Mouse (Mus musculus): ENCODE measurements around the gene Cotl1. TPM values are rescaled to one million over a fixed set of nuclear protein-coding genes. Genes with fewer than 3 reads are reported as not detected.

Cotl1 gene
- polyA plus RNA-seq, 1 experiment from 2014 or later: 262 TPM

GRCm38 (mm10) chr8:119787341-119787740, 53.0 kb downstream of the Cotl1 start:
- Histone ChIP-seq H3K27me3 (replicated peaks; ENCODE audit: control insufficient read depth, insufficient read depth, low read length) (no peaks in the 10 kb centered on the region), H3K9me3 (ENCODE audit: control insufficient read depth, low read length) (no peaks in the 10 kb centered on the region), H3K4me2 (ENCODE audit: low read depth, low read length) (no peak overlapping the region), H3K36me3 (ENCODE audit: control insufficient read depth, insufficient read depth, low read length) (no peaks in the 10 kb centered on the region), H3K27ac (ENCODE audit: low read length) (no peak overlapping the region), H3K9ac (ENCODE audit: low read depth, low read length) (0 out of 2 replicates have a peak overlapping the region, but pooled peaks have one; percentile 5), H3K4me1 (ENCODE audit: control insufficient read depth, insufficient read depth, low read length) (peaks cover 36% of the 10 kb centered on the region), H3K4me3 (ENCODE audit: low read length) (no peak overlapping the region)
- WGBS: 45% methylated on average over 4 of the region's 4 CpGs
- ATAC-seq: no peak

- Histone ChIP-seq H3K27me3 (replicated peaks; ENCODE audit: control insufficient read depth, insufficient read depth, low read length) (no peaks in the 10 kb centered on the region), H3K36me3 (ENCODE audit: control insufficient read depth, insufficient read depth, low read length) (no peaks in the 10 kb centered on the region), H3K27ac (ENCODE audit: low read length) (no peak overlapping the region), H3K4me1 (ENCODE audit: control insufficient read depth, insufficient read depth, low read length) (peaks cover 31% of the 10 kb centered on the region), H3K9ac (ENCODE audit: low read depth, low read length) (no peak overlapping the region), H3K4me3 (ENCODE audit: low read length) (no peak overlapping the region), H3K4me2 (ENCODE audit: low read depth, low read length) (no peak overlapping the region), H3K9me3 (ENCODE audit: control insufficient read depth, low read length) (no peaks in the 10 kb centered on the region)
- ATAC-seq: no peak
- WGBS: 76% methylated on average over 3 of the region's 3 CpGs
Measured at GRCm38 (mm10) chr8:119786871-119787270, 53.5 kb downstream of the Cotl1 start.

GRCm38 (mm10) chr8:119785764-119786405, 54.5 kb downstream of the Cotl1 start:
- Histone ChIP-seq H3K9me3 (ENCODE audit: control insufficient read depth, low read length) (no peaks in the 10 kb centered on the region), H3K27ac (ENCODE audit: low read length) (no peak overlapping the region), H3K4me1 (ENCODE audit: control insufficient read depth, insufficient read depth, low read length) (peaks cover 24% of the 10 kb centered on the region), H3K27me3 (replicated peaks; ENCODE audit: control insufficient read depth, insufficient read depth, low read length) (no peaks in the 10 kb centered on the region), H3K36me3 (ENCODE audit: control insufficient read depth, insufficient read depth, low read length) (no peaks in the 10 kb centered on the region), H3K9ac (ENCODE audit: low read depth, low read length) (no peak overlapping the region), H3K4me3 (ENCODE audit: low read length) (no peak overlapping the region), H3K4me2 (ENCODE audit: low read depth, low read length) (no peak overlapping the region)
- ATAC-seq: no peak
- whole genome bisulfite sequencing: 53% methylated on average over 18 of the region's 18 CpGs

- Histone ChIP-seq H3K27me3 (replicated peaks; ENCODE audit: control insufficient read depth, insufficient read depth, low read length) (no peaks in the 10 kb centered on the region), H3K4me2 (ENCODE audit: low read depth, low read length) (no peak overlapping the region), H3K9me3 (ENCODE audit: control insufficient read depth, low read length) (no peaks in the 10 kb centered on the region), H3K9ac (ENCODE audit: low read depth, low read length) (no peak overlapping the region), H3K4me3 (ENCODE audit: low read length) (no peak overlapping the region), H3K27ac (ENCODE audit: low read length) (no peak overlapping the region), H3K36me3 (ENCODE audit: control insufficient read depth, insufficient read depth, low read length) (no peaks in the 10 kb centered on the region), H3K4me1 (ENCODE audit: control insufficient read depth, insufficient read depth, low read length) (peaks cover 20% of the 10 kb centered on the region)
- ATAC-seq: no peak
- 78% methylated on average over 7 of the region's 7 CpGs for WGBS
Measured at GRCm38 (mm10) chr8:119784676-119785075, 55.7 kb downstream of the Cotl1 start.

GRCm38 (mm10) chr8:119784141-119784574, 56.2 kb downstream of the Cotl1 start:
- Histone ChIP-seq H3K36me3 (ENCODE audit: control insufficient read depth, insufficient read depth, low read length) (no peaks in the 10 kb centered on the region), H3K27ac (ENCODE audit: low read length) (no peak overlapping the region), H3K4me2 (ENCODE audit: low read depth, low read length) (no peak overlapping the region), H3K4me3 (ENCODE audit: low read length) (no peak overlapping the region), H3K27me3 (replicated peaks; ENCODE audit: control insufficient read depth, insufficient read depth, low read length) (no peaks in the 10 kb centered on the region), H3K9ac (ENCODE audit: low read depth, low read length) (peak overlapping the region; percentile 38; the same call in 1 of the 2 replicates), H3K9me3 (ENCODE audit: control insufficient read depth, low read length) (no peaks in the 10 kb centered on the region), H3K4me1 (ENCODE audit: control insufficient read depth, insufficient read depth, low read length) (peaks cover 20% of the 10 kb centered on the region)
- WGBS: 53% methylated on average over 9 of the region's 9 CpGs
- no peak for ATAC-seq

GRCm38 (mm10) chr8:119783579-119783978, 56.8 kb downstream of the Cotl1 start:
- 85% methylated on average over 6 of the region's 6 CpGs for WGBS
- H3K9ac ChIP-seq (ENCODE audit: low read depth, low read length): no peak overlapping the region
- H3K27ac ChIP-seq (ENCODE audit: low read length): no peak overlapping the region
- no peak overlapping the region for H3K4me2 ChIP-seq (ENCODE audit: low read depth, low read length)
- no peaks in the 10 kb centered on the region for H3K36me3 ChIP-seq (ENCODE audit: control insufficient read depth, insufficient read depth, low read length)
- H3K4me3 ChIP-seq (ENCODE audit: low read length): no peak overlapping the region
- no peak for ATAC-seq
- H3K27me3 ChIP-seq (replicated peaks; ENCODE audit: control insufficient read depth, insufficient read depth, low read length): no peaks in the 10 kb centered on the region
- no peaks in the 10 kb centered on the region for H3K9me3 ChIP-seq (ENCODE audit: control insufficient read depth, low read length)
- peaks cover 24% of the 10 kb centered on the region for H3K4me1 ChIP-seq (ENCODE audit: control insufficient read depth, insufficient read depth, low read length)

- ATAC-seq: no peak
- no peak overlapping the region for H3K4me3 ChIP-seq (ENCODE audit: low read length)
- 11% methylated on average over 5 of the region's 5 CpGs for WGBS
Measured at GRCm38 (mm10) chr8:119782715-119783114, 57.6 kb downstream of the Cotl1 start.

GRCm38 (mm10) chr8:119781086-119781840, 59.1 kb downstream of the Cotl1 start:
- 0 out of 2 replicates have a peak, but pooled peaks have one; percentile 4 for ATAC-seq
- H3K4me3 ChIP-seq (ENCODE audit: low read length): no peak overlapping the region
- WGBS: 50% methylated on average over 4 of the region's 4 CpGs
- H3K4me1 ChIP-seq (ENCODE audit: control insufficient read depth, insufficient read depth, low read length): peaks cover 27% of the 10 kb centered on the region
- no peaks in the 10 kb centered on the region for H3K36me3 ChIP-seq (ENCODE audit: control insufficient read depth, insufficient read depth, low read length)
- H3K27me3 ChIP-seq (replicated peaks; ENCODE audit: control insufficient read depth, insufficient read depth, low read length): no peaks in the 10 kb centered on the region
- no peak overlapping the region for H3K9ac ChIP-seq (ENCODE audit: low read depth, low read length)
- no peak overlapping the region for H3K27ac ChIP-seq (ENCODE audit: low read length)
- H3K4me2 ChIP-seq (ENCODE audit: low read depth, low read length): no peak overlapping the region
- H3K9me3 ChIP-seq (ENCODE audit: control insufficient read depth, low read length): no peaks in the 10 kb centered on the region

More at GRCm38 (mm10) chr8:119782715-119783114, 57.6 kb downstream of the Cotl1 start:
- Histone ChIP-seq H3K9me3 (ENCODE audit: control insufficient read depth, low read length) (no peaks in the 10 kb centered on the region), H3K36me3 (ENCODE audit: control insufficient read depth, insufficient read depth, low read length) (no peaks in the 10 kb centered on the region), H3K27ac (ENCODE audit: low read length) (no peak overlapping the region), H3K27me3 (replicated peaks; ENCODE audit: control insufficient read depth, insufficient read depth, low read length) (no peaks in the 10 kb centered on the region), H3K9ac (ENCODE audit: low read depth, low read length) (no peak overlapping the region), H3K4me1 (ENCODE audit: control insufficient read depth, insufficient read depth, low read length) (peaks cover 21% of the 10 kb centered on the region), H3K4me2 (ENCODE audit: low read depth, low read length) (no peak overlapping the region)

- H3K9ac ChIP-seq (ENCODE audit: low read depth, low read length): no peak overlapping the region
- no peak overlapping the region for H3K4me3 ChIP-seq (ENCODE audit: low read length)
- no peak overlapping the region for H3K4me2 ChIP-seq (ENCODE audit: low read depth, low read length)
- no peaks in the 10 kb centered on the region for H3K9me3 ChIP-seq (ENCODE audit: control insufficient read depth, low read length)
- no peaks in the 10 kb centered on the region for H3K36me3 ChIP-seq (ENCODE audit: control insufficient read depth, insufficient read depth, low read length)
- H3K27ac ChIP-seq (ENCODE audit: low read length): no peak overlapping the region
- H3K27me3 ChIP-seq (replicated peaks; ENCODE audit: control insufficient read depth, insufficient read depth, low read length): no peaks in the 10 kb centered on the region
- 76% methylated on average over 9 of the region's 9 CpGs for WGBS
- H3K4me1 ChIP-seq (ENCODE audit: control insufficient read depth, insufficient read depth, low read length): peaks cover 27% of the 10 kb centered on the region
- no peak for ATAC-seq
Measured at GRCm38 (mm10) chr8:119780402-119781049, 59.8 kb downstream of the Cotl1 start.

Data from intestine, embryonic 16.5 days (tissue).